Mouse (Mus musculus) brain, embryonic 18.5 days (tissue): Measurements from ENCODE around the gene Igf1r.

Experiments used
- DNase-seq: peaks from one replicate; pipeline ENCODE4 v3.0.0-alpha.2; 2012; ENCODE audit warnings: low read depth, low spot score

Gene Igf1r

GRCm38 (mm10) chr7:68224006-68224405 is 271.4 kb downstream of the Igf1r start:
- no peak for DNase-seq

GRCm38 (mm10) chr7:68225427-68226054 is 272.9 kb downstream of the Igf1r start:
- no peak for DNase-seq

DNA sequence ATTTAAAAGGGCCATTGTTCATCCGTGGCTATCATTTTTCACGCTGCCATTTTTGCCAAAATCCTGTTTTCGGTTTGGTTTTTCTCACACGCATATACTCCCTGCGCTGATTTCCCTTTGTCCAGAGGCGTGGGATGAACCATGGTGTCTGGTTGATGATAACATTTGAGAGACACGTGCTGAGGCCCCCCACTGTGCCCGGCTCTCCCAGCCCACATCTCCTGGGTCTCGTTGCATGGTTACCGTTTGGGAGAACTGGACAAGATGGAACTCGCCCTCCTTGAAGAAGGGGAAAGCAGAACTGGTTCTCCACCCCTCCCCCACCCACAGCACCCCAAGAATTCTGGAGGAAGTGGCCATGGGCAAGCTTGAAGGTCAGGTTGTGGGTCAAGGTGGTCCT is 274.4 kb downstream of the Igf1r start:
- no peak for DNase-seq

DNA sequence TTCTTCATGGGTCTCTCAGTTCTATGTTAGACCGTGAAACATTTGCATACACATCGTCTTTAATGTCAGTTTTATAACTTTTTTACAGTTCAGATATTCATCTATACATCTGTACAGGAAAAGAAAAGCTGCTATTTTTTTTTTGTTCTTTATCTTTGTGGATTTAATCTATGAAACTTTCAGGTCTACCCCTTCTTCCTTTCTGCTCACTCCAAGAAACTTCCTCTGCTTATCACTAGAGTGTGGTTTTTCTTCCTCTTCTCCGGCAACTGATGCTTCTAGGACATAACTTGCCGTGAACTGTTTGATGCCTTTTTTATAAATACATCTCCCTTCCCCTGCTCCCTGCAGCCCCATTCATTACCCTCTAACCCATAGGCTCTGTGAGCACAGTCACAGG is 275.0 kb downstream of the Igf1r start:
- DNase-seq, result no peak

GRCm38 (mm10) chr7:68228491-68228890 is 275.9 kb downstream of the Igf1r start:
- DNase-seq, result no peak

DNA sequence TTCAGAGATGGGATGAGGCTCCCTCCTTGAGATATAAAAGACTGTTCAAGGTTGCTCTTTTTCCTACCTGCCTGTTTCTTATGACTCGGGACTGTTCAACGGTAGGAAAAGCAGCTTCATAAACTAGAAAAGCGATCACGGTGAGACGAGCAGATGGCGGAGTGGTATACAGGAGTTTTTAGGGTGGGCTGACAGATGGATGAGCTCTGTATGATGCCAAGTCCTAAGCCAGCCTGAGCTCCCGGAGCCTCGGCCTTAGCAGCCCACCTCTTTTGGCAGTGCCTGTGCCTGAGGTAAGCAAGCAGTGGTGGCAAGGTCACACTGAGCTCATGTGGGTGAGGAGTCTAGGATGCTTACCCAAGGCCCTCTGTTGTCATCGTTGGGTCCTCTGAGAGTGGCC is 278.2 kb downstream of the Igf1r start:
- DNase-seq, result no peak

- DNase-seq, result no peak
Observed at GRCm38 (mm10) chr7:68232521-68232920, 279.9 kb downstream of the Igf1r start.

DNA sequence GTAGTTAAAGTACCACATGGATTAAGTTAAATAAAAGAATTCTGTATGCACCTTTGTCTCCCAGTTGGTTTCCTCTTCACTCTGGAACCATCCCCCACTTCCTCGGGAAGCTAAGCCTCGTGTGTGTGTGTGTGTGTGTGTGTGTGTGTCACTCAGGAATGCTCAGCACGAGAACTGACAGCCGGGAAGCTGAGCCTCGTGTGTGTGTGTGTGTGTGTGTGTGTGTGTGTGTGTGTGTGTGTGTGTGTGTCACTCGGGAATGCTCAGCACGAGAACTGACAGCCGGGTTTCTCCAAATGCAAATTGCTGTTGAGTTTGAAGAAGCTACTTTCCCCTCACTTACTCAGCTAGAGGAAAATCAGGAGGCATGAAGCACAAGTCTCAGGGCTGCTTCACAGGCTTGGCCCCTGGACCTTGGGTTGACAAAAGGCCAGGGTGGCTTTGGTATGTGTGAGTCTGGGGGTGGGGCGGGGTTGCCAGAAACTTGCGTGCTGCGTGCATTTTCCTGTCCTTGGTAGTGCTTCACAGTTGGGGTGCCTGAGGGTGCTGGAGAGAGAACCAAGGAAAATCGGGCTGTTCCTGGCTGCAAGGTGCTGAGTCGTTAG is 281.1 kb downstream of the Igf1r start:
- DNase-seq, result peak; percentile 36

DNA sequence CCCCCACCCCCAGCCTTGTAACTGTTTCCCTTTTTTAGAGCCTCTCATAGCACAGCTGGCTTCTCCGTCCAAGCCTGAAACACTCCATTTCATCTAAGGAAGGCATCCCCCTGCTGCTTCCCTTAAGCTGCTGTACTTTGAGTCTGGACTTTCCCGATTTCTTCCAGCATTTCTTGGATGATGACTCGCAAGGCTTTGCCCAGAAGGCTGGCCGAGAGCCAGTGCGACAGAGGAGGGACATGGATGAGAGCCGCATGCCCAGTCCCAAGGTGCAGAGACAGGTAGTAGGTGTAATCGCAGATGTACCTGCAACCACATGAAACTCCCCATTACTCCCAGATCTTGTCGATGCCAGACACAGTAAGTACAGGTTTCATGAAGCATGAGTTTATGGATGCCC is 284.2 kb downstream of the Igf1r start:
- no peak for DNase-seq

GRCm38 (mm10) chr7:68239220-68239827 is 286.7 kb downstream of the Igf1r start:
- no peak for DNase-seq

GRCm38 (mm10) chr7:68241205-68241604 is 288.6 kb downstream of the Igf1r start:
- DNase-seq, result no peak

GRCm38 (mm10) chr7:68245681-68246080 is 293.1 kb downstream of the Igf1r start:
- DNase-seq, result no peak

DNA sequence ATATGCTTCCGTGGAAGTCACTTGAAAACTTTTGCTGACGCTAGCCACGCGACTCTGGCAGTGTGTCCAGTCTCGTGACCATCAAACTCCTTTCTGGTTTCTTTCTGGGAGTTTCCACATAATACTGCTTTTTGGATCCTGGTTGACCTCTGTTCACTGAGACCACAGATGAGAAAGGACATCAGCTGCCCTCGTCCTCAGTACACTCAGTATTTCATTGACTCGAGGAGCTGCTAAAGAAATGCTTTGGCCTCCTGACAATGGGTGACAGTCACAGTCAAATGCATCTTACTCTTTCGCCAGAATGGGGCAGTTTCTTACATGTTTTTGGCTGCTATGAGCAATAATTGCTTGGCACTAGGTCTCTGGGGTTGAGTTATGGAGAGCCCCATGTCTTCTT is 293.6 kb downstream of the Igf1r start:
- DNase-seq, result no peak

- DNase-seq, result no peak
Observed at GRCm38 (mm10) chr7:68250411-68250810, 297.8 kb downstream of the Igf1r start.

DNA sequence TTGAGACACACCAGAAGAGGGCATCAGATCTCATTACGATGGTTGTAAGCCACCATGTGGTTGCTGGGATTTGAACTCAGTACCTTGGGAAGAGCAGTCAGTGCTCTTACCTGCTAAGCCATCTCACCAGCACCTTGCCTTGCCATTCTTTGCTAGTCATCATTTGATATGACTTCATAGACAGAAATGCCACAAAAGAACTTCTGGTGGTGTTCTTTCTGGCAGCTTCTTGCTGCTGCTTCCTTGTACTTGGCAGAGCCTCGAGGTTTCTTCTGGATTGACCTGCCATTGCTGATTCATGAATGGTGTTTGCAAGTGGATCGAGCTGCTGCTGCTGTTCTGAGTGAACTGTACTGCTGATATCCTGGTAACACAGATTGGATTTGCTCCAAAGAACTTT is 298.3 kb downstream of the Igf1r start:
- no peak for DNase-seq

- no peak for DNase-seq
Observed at GRCm38 (mm10) chr7:68257767-68258166, 305.1 kb downstream of the Igf1r start.

DNA sequence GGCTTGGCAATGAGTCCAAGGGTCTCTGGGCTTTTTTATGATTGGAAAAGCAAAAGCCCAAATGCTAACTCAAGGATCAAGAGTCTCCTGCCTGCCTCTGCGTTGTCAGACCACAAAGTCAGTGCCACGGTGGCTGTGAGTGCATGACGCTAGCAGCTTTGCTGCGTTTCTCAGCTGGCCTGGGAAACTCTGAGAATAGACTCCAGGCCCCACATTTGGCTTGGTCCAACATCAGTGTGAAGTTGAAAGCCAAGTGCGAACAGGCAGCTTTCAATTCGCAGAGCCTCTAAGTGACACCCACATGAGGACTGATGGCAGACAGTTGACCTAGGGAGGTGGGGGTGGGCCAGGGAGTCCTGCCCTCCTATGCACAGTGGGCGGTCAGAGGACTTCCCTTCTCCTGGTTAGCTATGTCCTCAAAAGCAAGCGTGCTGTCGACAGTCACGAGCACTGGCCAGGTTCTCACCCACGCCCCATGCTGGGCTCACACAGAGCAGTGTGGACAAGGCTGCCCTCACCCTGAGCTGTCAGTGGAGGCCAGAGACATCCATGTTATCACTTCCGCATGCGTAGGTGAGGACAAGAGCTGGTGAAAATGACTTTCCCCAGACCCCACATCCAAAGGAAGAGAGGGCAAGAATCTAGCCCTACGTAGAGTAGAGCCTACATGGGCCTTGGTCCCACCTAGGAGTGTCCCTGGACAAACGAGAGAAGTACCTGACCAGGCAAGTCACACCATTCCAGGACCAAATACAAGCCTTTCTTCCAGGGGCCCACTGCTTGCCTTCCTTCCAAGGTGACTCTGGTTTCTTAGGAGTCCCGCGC is 305.9 kb downstream of the Igf1r start:
- DNase-seq, result no peak

- no peak for DNase-seq
Observed at GRCm38 (mm10) chr7:68259523-68260081, 307.0 kb downstream of the Igf1r start.

- DNase-seq, result no peak
Observed at GRCm38 (mm10) chr7:68262612-68263200, 310.1 kb downstream of the Igf1r start.

- DNase-seq, result no peak
Observed at GRCm38 (mm10) chr7:68263346-68264027, 310.9 kb downstream of the Igf1r start.

DNA sequence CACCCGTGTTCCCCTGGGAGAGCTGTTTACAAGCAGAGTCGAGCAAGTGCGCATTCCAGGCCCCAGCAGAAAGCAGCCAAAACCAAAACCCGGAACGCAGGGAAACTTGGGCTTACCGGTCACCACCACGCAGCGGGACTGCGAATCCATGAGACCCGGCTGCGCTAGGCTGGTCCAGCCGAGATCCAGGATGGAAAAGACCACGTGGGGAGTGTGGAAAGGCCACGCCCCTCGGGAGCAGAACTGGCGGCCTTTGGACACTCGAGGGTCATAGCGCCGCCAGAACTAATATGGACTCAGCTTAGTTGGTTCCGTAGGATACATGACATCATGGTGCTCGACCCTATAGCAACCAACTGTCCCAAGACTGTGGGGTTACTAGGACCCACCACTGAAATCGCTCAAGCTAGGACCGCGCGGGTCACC is 311.4 kb downstream of the Igf1r start, which contains the start of gene Pgpep1l:
Pgpep1l (minus strand) TSS at position 206 of the 426 bp plus-strand sequence.
- no peak for DNase-seq
